Mouse (Mus musculus) testis, postnatal 14 days (tissue): ENCODE measurements around the gene Anks6.

ENCODE experiments used
- DNase-seq: peaks from one replicate; pipeline ENCODE4 v3.0.0; 2021; ENCODE audit warnings: low spot score

Anks6 gene

GRCm38 (mm10) chr4:46990281-46991015 lies 66.8 kb downstream of the Anks6 start:
- DNase-seq = no peak

GRCm38 (mm10) chr4:46989842-46990241 lies 67.4 kb downstream of the Anks6 start:
- no peak for DNase-seq

GRCm38 (mm10) chr4:46988824-46989223 lies 68.4 kb downstream of the Anks6 start:
- no peak for DNase-seq

- DNase-seq = no peak
Observed at GRCm38 (mm10) chr4:46988257-46988656, 69.0 kb downstream of the Anks6 start.

GRCm38 (mm10) chr4:46987809-46988208 lies 69.4 kb downstream of the Anks6 start:
- DNase-seq = no peak

- DNase-seq = no peak
Observed at GRCm38 (mm10) chr4:46986054-46986453, 71.2 kb downstream of the Anks6 start.

- DNase-seq = no peak
Observed at GRCm38 (mm10) chr4:46982912-46983311, 74.3 kb downstream of the Anks6 start.

GRCm38 (mm10) chr4:46982094-46982493 lies 75.1 kb downstream of the Anks6 start:
- no peak for DNase-seq

GRCm38 (mm10) chr4:46978371-46978770 lies 78.9 kb downstream of the Anks6 start:
- no peak for DNase-seq

GRCm38 (mm10) chr4:46977161-46977560 lies 80.1 kb downstream of the Anks6 start:
- DNase-seq = no peak

GRCm38 (mm10) chr4:46976671-46977071 lies 80.6 kb downstream of the Anks6 start:
- no peak for DNase-seq

- DNase-seq = no peak
Observed at GRCm38 (mm10) chr4:46973322-46973721, 83.9 kb downstream of the Anks6 start.

GRCm38 (mm10) chr4:46967981-46968380 lies 89.2 kb downstream of the Anks6 start:
- DNase-seq = no peak

- DNase-seq = no peak
Observed at GRCm38 (mm10) chr4:46966551-46966950, 90.7 kb downstream of the Anks6 start.
